Mouse (Mus musculus) liver, postnatal 0 days (tissue): Measurements from ENCODE around the gene Slc22a15. TPM values are rescaled to one million over a fixed set of nuclear protein-coding genes. Genes with fewer than 3 reads are reported as not detected.
A peak's percentile ranks its signal among the peaks of the same experiment; 100 is the strongest.

Experiments
- ATAC-seq: fragments of 200-750 bp; cut with Nextera tagmentation; 2 replicates; pipeline ENCODE4 v1.8.0; 2017; ENCODE audit warnings: mild to moderate bottlenecking, moderate library complexity
- DNase-seq: peaks from one replicate; pipeline ENCODE4 v3.0.0-alpha.2; 2016
- H3K27ac ChIP-seq: fragments of 300-500 bp; sonication (generic); 2 replicates; pipeline ENCODE4 v1.5.1; 2014; ENCODE audit warnings: antibody characterized with exemption, moderate library complexity, mild to moderate bottlenecking, low read depth
- H3K27me3 ChIP-seq: fragments of 300-500 bp; sonication (generic); 2 replicates; pipeline ENCODE4 v1.6.1; 2014; ENCODE audit warnings: low read length, control low read depth, mixed read lengths; ENCODE audit not compliant: insufficient read depth
- H3K36me3 ChIP-seq: fragments of 300-500 bp; sonication (generic); replicated peaks from 2 replicates; pipeline ENCODE4 v1.6.1; 2014; ENCODE audit warnings: mild to moderate bottlenecking, control low read depth, low read length, moderate library complexity, mixed read lengths; ENCODE audit not compliant: insufficient read depth
- H3K4me1 ChIP-seq: fragments of 300-500 bp; sonication (generic); 2 replicates; pipeline ENCODE4 v1.6.1; 2014; ENCODE audit warnings: antibody characterized with exemption, mild to moderate bottlenecking, control low read depth; ENCODE audit not compliant: insufficient read depth
- H3K4me2 ChIP-seq: fragments of 300-500 bp; sonication (generic); 2 replicates; pipeline ENCODE4 v1.6.1; 2014; ENCODE audit warnings: low read depth, mild to moderate bottlenecking, low read length, moderate library complexity, mixed read lengths
- H3K4me3 ChIP-seq: fragments of 300-500 bp; sonication (generic); 2 replicates; pipeline ENCODE4 v1.5.1; 2014; ENCODE audit warnings: low read depth, low read length
- H3K9ac ChIP-seq: fragments of 300-500 bp; sonication (generic); replicated peaks from 2 replicates; pipeline ENCODE4 v1.6.1; 2014; ENCODE audit warnings: mild to moderate bottlenecking, moderate library complexity
- H3K9me3 ChIP-seq: fragments of 300-500 bp; sonication (generic); 2 replicates; pipeline ENCODE4 v1.6.1; 2016; ENCODE audit warnings: mild to moderate bottlenecking, control low read depth, low read length, mixed read lengths
- CTCF ChIP-seq: sonication (generic); IDR thresholded peaks from 2 replicates; pipeline ENCODE4 v1.5.1; 2016; ENCODE audit warnings: antibody characterized with exemption, low read depth
- EP300 ChIP-seq: IDR thresholded peaks from 2 replicates; pipeline ENCODE4 v1.6.1; 2016; ENCODE audit warnings: antibody characterized with exemption, low read depth, mild to moderate bottlenecking
- WGBS: fragments of 180-500 bp; shearing (Covaris S2); extraction: QIAGEN DNeasy Blood & Tissue Kit; methylation state at CpG from one replicate; pipeline ENCODE4 v1.1.7; 2014; ENCODE audit not compliant: insufficient replicate concordance; 5-methylcytosine and 5-hydroxymethylcytosine counted together
- polyA plus RNA-seq: library from polyadenylated mRNA; unstranded; fragments of >200 nt; fragmentation: Nextera tagmentation; extraction: Ambion mirVana; gene quantifications from 2 replicates; pipeline ENCODE4 v1.2.1, GENCODE M21; 2015

The Slc22a15 gene
- polyA plus RNA-seq, 1 experiment from 2014 or later: 5.0 TPM

- Histone ChIP-seq H3K9ac (no peak overlapping the region), H3K9me3 (no peaks in the 10 kb centered on the region), H3K4me3 (no peak overlapping the region), H3K27me3 (no peaks in the 10 kb centered on the region), H3K36me3 (no peaks in the 10 kb centered on the region), H3K27ac (no peak overlapping the region), H3K4me1 (peaks cover 4% of the 10 kb centered on the region; the same call in 1 of the 2 replicates), H3K4me2 (no peak overlapping the region)
- ATAC-seq (no peak), DNase-seq (no peak)
- TF ChIP-seq EP300 (no peak), CTCF (no peak)
- 54% methylated on average over 7 of the region's 7 CpGs for WGBS
These were observed 29.3 kb upstream of the Slc22a15 start for GRCm38 (mm10) chr3:101953506-101953905.

- no peak for DNase-seq
- no peak overlapping the region for H3K27ac ChIP-seq
- H3K27me3 ChIP-seq: no peaks in the 10 kb centered on the region
These were observed 28.3 kb upstream of the Slc22a15 start for GRCm38 (mm10) chr3:101952577-101952976.

GRCm38 (mm10) chr3:101948572-101948971 is 24.3 kb upstream of the Slc22a15 start:
- ATAC-seq (peak; percentile 94), DNase-seq (peak; percentile 63)
- Histone ChIP-seq H3K27me3 (no peaks in the 10 kb centered on the region), H3K9me3 (no peaks in the 10 kb centered on the region), H3K27ac (peak overlapping the region; percentile 85), H3K4me2 (no peak overlapping the region), H3K4me3 (no peak overlapping the region), H3K36me3 (no peaks in the 10 kb centered on the region), H3K9ac (no peak overlapping the region), H3K4me1 (peaks cover 13% of the 10 kb centered on the region)
- 45% methylated on average over 3 of the region's 3 CpGs for WGBS
- TF ChIP-seq EP300 (no peak), CTCF (no peak)

More at GRCm38 (mm10) chr3:101952577-101952976, 28.3 kb upstream of the Slc22a15 start:
- Histone ChIP-seq H3K4me3 (no peak overlapping the region), H3K4me2 (no peak overlapping the region), H3K4me1 (peaks cover 10% of the 10 kb centered on the region), H3K9me3 (no peaks in the 10 kb centered on the region), H3K36me3 (no peaks in the 10 kb centered on the region), H3K9ac (no peak overlapping the region)
- 77% methylated on average over 2 of the region's 2 CpGs for whole genome bisulfite sequencing
- ATAC-seq: no peak
- no peak for TF ChIP-seq CTCF
- no peak for TF ChIP-seq EP300

- ATAC-seq: peak; percentile 38; the same call in 1 of the 2 replicates
- TF ChIP-seq EP300 (no peak), CTCF (no peak)
- Histone ChIP-seq H3K4me3 (no peak overlapping the region), H3K27ac (peak overlapping the region; percentile 75), H3K4me2 (no peak overlapping the region), H3K27me3 (no peaks in the 10 kb centered on the region), H3K9ac (no peak overlapping the region), H3K4me1 (peaks cover 13% of the 10 kb centered on the region), H3K9me3 (no peaks in the 10 kb centered on the region), H3K36me3 (no peaks in the 10 kb centered on the region)
- no peak for DNase-seq
- 70% methylated on average over 4 of the region's 4 CpGs for WGBS
These were observed 23.0 kb upstream of the Slc22a15 start for GRCm38 (mm10) chr3:101947250-101947649.

GRCm38 (mm10) chr3:101945257-101945656 is 21.0 kb upstream of the Slc22a15 start:
- Histone ChIP-seq H3K9ac (no peak overlapping the region), H3K9me3 (no peaks in the 10 kb centered on the region), H3K36me3 (no peaks in the 10 kb centered on the region), H3K4me1 (peaks cover 12% of the 10 kb centered on the region), H3K27ac (no peak overlapping the region), H3K4me2 (no peak overlapping the region), H3K27me3 (no peaks in the 10 kb centered on the region), H3K4me3 (no peak overlapping the region)
- WGBS: 63% methylated on average over 5 of the region's 5 CpGs
- ATAC-seq (no peak), DNase-seq (no peak)
- TF ChIP-seq CTCF (no peak), EP300 (no peak)

GRCm38 (mm10) chr3:101940418-101940817 is 16.2 kb upstream of the Slc22a15 start:
- peak; percentile 96 for ATAC-seq

GRCm38 (mm10) chr3:101939865-101940264 is 15.6 kb upstream of the Slc22a15 start:
- ATAC-seq: peak; percentile 90
- Histone ChIP-seq H3K4me3 (no peak overlapping the region), H3K4me2 (peak overlapping the region; percentile 4; the same call in 1 of the 2 replicates), H3K36me3 (no peaks in the 10 kb centered on the region), H3K9ac (no peak overlapping the region), H3K27ac (peak overlapping the region; percentile 88), H3K4me1 (peaks cover 9% of the 10 kb centered on the region), H3K9me3 (no peaks in the 10 kb centered on the region), H3K27me3 (no peaks in the 10 kb centered on the region)
- peak; percentile 20 for DNase-seq
- 77% methylated on average over 3 of the region's 3 CpGs for WGBS
- no peak for TF ChIP-seq CTCF
- TF ChIP-seq EP300: no peak

More at GRCm38 (mm10) chr3:101940418-101940817, 16.2 kb upstream of the Slc22a15 start:
- no peak overlapping the region for H3K4me3 ChIP-seq
- no peaks in the 10 kb centered on the region for H3K27me3 ChIP-seq
- H3K36me3 ChIP-seq: no peaks in the 10 kb centered on the region
- H3K4me2 ChIP-seq: 0 out of 2 replicates have a peak overlapping the region, but pooled peaks have one; percentile 4
- H3K9ac ChIP-seq: no peak overlapping the region
- peaks cover 9% of the 10 kb centered on the region for H3K4me1 ChIP-seq
- no peak for DNase-seq
- WGBS: 41% methylated on average over 4 of the region's 4 CpGs
- peak overlapping the region; percentile 88 for H3K27ac ChIP-seq
- no peaks in the 10 kb centered on the region for H3K9me3 ChIP-seq
- TF ChIP-seq CTCF (no peak), EP300 (no peak; the same call in 1 of the 2 replicates)
